Mouse (Mus musculus): ENCODE measurements around the gene Srpx. TPM values are rescaled to one million over a fixed set of nuclear protein-coding genes. Genes with fewer than 3 reads are reported as not detected.

Gene Srpx
- polyA plus RNA-seq, 1 experiment from 2014 or later: 17.2 TPM

DNA sequence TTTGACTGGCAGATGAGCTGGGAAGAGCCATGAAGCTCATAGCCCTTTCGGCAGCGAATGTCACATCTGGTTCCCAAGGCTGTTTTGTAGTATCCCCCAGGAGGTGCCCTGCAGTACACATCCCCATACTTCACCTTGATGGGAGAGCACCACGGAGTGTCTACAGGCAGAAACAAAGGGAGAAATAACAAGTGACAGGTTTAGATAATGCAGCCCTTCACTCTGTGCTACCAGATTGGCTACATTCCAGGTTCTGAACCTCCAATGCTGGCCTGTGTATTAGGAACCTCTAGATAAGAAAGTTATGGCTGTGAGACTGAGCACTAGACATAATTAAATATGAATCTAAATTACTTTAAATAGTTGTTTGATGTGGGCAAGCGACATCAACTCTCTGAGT lies 48.1 kb downstream of the Srpx start:
- no peak for DNase-seq (ENCODE audit: low spot score)
- no peaks in the 10 kb centered on the region for H3K36me3 ChIP-seq (ENCODE audit: insufficient read depth, low read length)
- H3K9me3 ChIP-seq (replicated peaks; ENCODE audit: low read length): no peaks in the 10 kb centered on the region
- no peak overlapping the region for H3K4me3 ChIP-seq (replicated peaks; ENCODE audit: low read depth, low read length)
- no peak overlapping the region for H3K27ac ChIP-seq
- no peak overlapping the region for H3K4me2 ChIP-seq (ENCODE audit: low read length)
- no peak for ATAC-seq (replicated peaks; ENCODE audit: low FRiP score, low read depth)
- H3K9ac ChIP-seq (ENCODE audit: low read depth, low read length): no peak overlapping the region
- no peak for TF ChIP-seq CTCF (IDR thresholded peaks at IDR 0.05; ENCODE audit: low read depth)
- no peaks in the 10 kb centered on the region for H3K27me3 ChIP-seq (ENCODE audit: insufficient read depth, low read length)
- WGBS: 73% methylated on average over 4 of the region's 4 CpGs
- H3K4me1 ChIP-seq (replicated peaks; ENCODE audit: insufficient read depth, low read length): no peaks in the 10 kb centered on the region

GRCm38 (mm10) chrX:10063781-10064180 lies 53.7 kb downstream of the Srpx start:
- H3K4me1 ChIP-seq (replicated peaks; ENCODE audit: insufficient read depth, low read length): no peaks in the 10 kb centered on the region
- no peak for TF ChIP-seq CTCF (IDR thresholded peaks at IDR 0.05; ENCODE audit: low read depth)
- H3K4me3 ChIP-seq (replicated peaks; ENCODE audit: low read depth, low read length): no peak overlapping the region
- H3K27ac ChIP-seq: no peak overlapping the region
- no peak overlapping the region for H3K9ac ChIP-seq (ENCODE audit: low read depth, low read length)
- H3K27me3 ChIP-seq (ENCODE audit: insufficient read depth, low read length): no peaks in the 10 kb centered on the region
- H3K9me3 ChIP-seq (replicated peaks; ENCODE audit: low read length): no peaks in the 10 kb centered on the region
- 48% methylated on average over 1 of the region's 1 CpGs for WGBS
- no peak overlapping the region for H3K4me2 ChIP-seq (ENCODE audit: low read length)
- no peak for ATAC-seq (replicated peaks; ENCODE audit: low FRiP score, low read depth)
- no peak for DNase-seq (ENCODE audit: low spot score)
- H3K36me3 ChIP-seq (ENCODE audit: insufficient read depth, low read length): no peaks in the 10 kb centered on the region

DNA sequence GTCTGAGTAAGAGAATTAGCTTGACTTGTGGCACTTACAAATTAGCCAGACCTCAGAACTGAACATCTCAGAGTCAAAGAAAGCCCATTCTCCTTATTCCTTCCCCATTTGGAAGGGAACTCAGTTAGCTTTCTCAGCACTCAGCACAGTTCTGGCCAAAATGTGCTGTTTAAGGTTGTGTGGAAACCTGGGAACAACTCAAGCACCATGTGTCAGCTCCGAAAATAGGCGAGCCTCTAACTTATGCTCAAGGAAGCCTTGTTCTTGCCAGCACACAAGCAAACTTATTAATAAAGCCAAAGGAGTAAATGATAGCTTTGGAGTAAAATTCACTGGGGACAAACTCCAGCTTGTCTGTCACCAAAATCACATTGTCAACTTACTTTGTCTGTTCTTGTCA lies 54.1 kb downstream of the Srpx start:
- H3K9me3 ChIP-seq (replicated peaks; ENCODE audit: low read length): no peaks in the 10 kb centered on the region
- H3K27ac ChIP-seq: no peak overlapping the region
- H3K9ac ChIP-seq (ENCODE audit: low read depth, low read length): no peak overlapping the region
- DNase-seq (ENCODE audit: low spot score): no peak
- H3K27me3 ChIP-seq (ENCODE audit: insufficient read depth, low read length): no peaks in the 10 kb centered on the region
- no peak overlapping the region for H3K4me2 ChIP-seq (ENCODE audit: low read length)
- TF ChIP-seq CTCF (IDR thresholded peaks at IDR 0.05; ENCODE audit: low read depth): no peak
- WGBS: 77% methylated on average over 2 of the region's 2 CpGs
- no peaks in the 10 kb centered on the region for H3K36me3 ChIP-seq (ENCODE audit: insufficient read depth, low read length)
- no peaks in the 10 kb centered on the region for H3K4me1 ChIP-seq (replicated peaks; ENCODE audit: insufficient read depth, low read length)
- H3K4me3 ChIP-seq (replicated peaks; ENCODE audit: low read depth, low read length): no peak overlapping the region
- no peak for ATAC-seq (replicated peaks; ENCODE audit: low FRiP score, low read depth)

DNA sequence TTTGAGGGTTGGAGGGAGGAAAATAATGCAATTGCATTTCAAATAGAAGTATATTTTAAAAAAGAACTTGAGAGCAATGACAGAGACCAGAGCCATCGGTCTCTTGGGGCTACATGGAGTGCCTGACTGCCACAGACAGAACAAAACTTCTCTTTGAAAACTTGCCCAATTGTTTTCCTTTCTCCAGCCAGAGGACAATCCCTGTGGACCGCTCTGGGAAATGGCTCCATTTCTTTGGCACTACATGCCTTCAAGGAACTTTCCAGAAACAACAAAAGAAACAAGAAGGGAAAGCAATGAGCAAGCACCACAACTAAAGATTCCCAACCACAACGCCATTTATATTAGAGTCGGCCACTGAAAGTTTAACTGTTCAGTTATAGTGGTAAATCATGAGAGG lies 55.3 kb downstream of the Srpx start:
- H3K27ac ChIP-seq: no peak overlapping the region
- no peaks in the 10 kb centered on the region for H3K4me1 ChIP-seq (replicated peaks; ENCODE audit: insufficient read depth, low read length)
- no peaks in the 10 kb centered on the region for H3K36me3 ChIP-seq (ENCODE audit: insufficient read depth, low read length)
- no peaks in the 10 kb centered on the region for H3K9me3 ChIP-seq (replicated peaks; ENCODE audit: low read length)
- no peaks in the 10 kb centered on the region for H3K27me3 ChIP-seq (ENCODE audit: insufficient read depth, low read length)
- no peak for ATAC-seq (replicated peaks; ENCODE audit: low FRiP score, low read depth)
- H3K4me3 ChIP-seq (replicated peaks; ENCODE audit: low read depth, low read length): no peak overlapping the region
- TF ChIP-seq CTCF (IDR thresholded peaks at IDR 0.05; ENCODE audit: low read depth): no peak
- H3K9ac ChIP-seq (ENCODE audit: low read depth, low read length): no peak overlapping the region
- WGBS: 81% methylated on average over 4 of the region's 4 CpGs
- no peak overlapping the region for H3K4me2 ChIP-seq (ENCODE audit: low read length)
- DNase-seq (ENCODE audit: low spot score): no peak

DNA sequence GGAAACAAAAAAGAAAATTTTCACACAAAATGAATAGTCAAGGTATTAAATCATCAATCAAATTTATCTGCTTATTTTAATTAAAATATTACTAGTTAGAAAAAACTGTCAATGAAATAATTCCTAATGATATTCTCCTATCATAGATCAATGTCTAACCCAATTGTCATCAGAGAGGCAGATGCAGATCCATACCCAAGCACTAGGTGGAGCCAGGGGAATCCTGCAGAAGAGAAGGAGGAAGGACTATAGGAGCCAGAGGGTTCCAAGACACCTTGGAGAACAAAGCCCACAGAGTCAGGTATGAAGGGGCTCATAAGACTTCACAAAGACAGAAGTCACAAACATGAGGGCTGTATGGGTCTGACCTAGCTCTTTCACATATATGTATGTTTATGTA lies 82.8 kb downstream of the Srpx start:
- no peaks in the 10 kb centered on the region for H3K4me1 ChIP-seq (replicated peaks; ENCODE audit: insufficient read depth, low read length)
- no peak for ATAC-seq (replicated peaks; ENCODE audit: low FRiP score, low read depth)
- H3K9ac ChIP-seq (ENCODE audit: low read depth, low read length): no peak overlapping the region
- no peak overlapping the region for H3K4me2 ChIP-seq (ENCODE audit: low read length)
- TF ChIP-seq CTCF (IDR thresholded peaks at IDR 0.05; ENCODE audit: low read depth): peak; percentile 52
- no peaks in the 10 kb centered on the region for H3K27me3 ChIP-seq (ENCODE audit: insufficient read depth, low read length)
- no peak for DNase-seq (ENCODE audit: low spot score)
- H3K36me3 ChIP-seq (ENCODE audit: insufficient read depth, low read length): no peaks in the 10 kb centered on the region
- no peak overlapping the region for H3K4me3 ChIP-seq (replicated peaks; ENCODE audit: low read depth, low read length)
- no peak overlapping the region for H3K27ac ChIP-seq
- no peaks in the 10 kb centered on the region for H3K9me3 ChIP-seq (replicated peaks; ENCODE audit: low read length)

DNA sequence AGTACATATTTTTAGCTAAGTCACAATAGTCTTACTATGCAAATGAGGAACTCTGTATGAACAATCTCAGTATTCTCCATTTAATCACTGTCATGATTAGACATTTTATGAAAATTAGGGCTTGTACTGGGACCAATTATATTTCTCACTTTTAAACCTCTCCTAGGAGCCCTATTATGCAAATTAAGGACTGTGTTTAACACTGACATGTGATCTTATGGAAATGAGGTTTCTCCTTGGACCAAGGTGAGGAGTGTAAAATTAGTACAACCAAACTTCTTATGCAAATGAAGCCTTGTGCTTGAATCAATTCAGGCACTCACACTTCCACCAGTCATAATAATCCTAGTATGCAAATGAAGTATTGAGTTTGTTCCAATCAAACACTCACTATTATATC lies 107.3 kb downstream of the Srpx start:
- Histone ChIP-seq H3K27ac (no peak overlapping the region), H3K4me3 (replicated peaks; ENCODE audit: low read depth, low read length) (no peak overlapping the region), H3K27me3 (ENCODE audit: insufficient read depth, low read length) (no peaks in the 10 kb centered on the region), H3K9me3 (replicated peaks; ENCODE audit: low read length) (no peaks in the 10 kb centered on the region), H3K4me2 (ENCODE audit: low read length) (no peak overlapping the region), H3K9ac (ENCODE audit: low read depth, low read length) (no peak overlapping the region), H3K4me1 (replicated peaks; ENCODE audit: insufficient read depth, low read length) (no peaks in the 10 kb centered on the region), H3K36me3 (ENCODE audit: insufficient read depth, low read length) (no peaks in the 10 kb centered on the region)
- ATAC-seq (replicated peaks; ENCODE audit: low FRiP score, low read depth): no peak
- no peak for TF ChIP-seq CTCF (IDR thresholded peaks at IDR 0.05; ENCODE audit: low read depth)
- no peak for DNase-seq (ENCODE audit: low spot score)

DNA sequence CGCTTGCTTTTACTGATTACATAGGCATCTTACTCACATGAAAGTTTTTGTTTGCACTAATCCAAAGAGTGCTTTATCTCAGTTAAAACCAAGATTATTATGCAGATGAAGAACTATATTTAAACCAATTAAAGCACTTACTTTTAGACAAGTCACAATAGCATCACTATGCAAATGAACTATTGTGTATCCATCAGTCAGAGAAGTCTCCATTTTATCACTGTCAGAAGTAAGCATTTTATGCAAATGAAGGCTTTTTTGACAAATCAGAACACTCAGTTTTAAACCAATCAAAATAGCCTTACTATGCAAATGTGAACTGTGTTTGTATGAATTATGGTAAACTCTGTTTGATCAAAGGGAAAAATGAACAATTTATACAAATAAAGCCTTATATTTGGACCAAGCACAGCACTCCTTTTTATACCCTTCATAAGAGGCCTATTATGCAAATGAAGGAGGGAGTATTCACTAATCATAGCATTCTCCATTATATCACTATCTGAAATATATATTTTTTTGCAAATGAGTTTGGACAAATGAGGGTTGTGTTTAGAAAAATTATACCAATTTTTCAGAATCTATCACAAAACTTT lies 109.7 kb downstream of the Srpx start:
- Histone ChIP-seq H3K9me3 (replicated peaks; ENCODE audit: low read length) (no peaks in the 10 kb centered on the region), H3K4me1 (replicated peaks; ENCODE audit: insufficient read depth, low read length) (no peaks in the 10 kb centered on the region), H3K27ac (no peak overlapping the region), H3K27me3 (ENCODE audit: insufficient read depth, low read length) (no peaks in the 10 kb centered on the region), H3K36me3 (ENCODE audit: insufficient read depth, low read length) (no peaks in the 10 kb centered on the region), H3K9ac (ENCODE audit: low read depth, low read length) (no peak overlapping the region), H3K4me2 (ENCODE audit: low read length) (no peak overlapping the region), H3K4me3 (replicated peaks; ENCODE audit: low read depth, low read length) (no peak overlapping the region)
- DNase-seq (ENCODE audit: low spot score) (no peak), ATAC-seq (replicated peaks; ENCODE audit: low FRiP score, low read depth) (no peak)
- WGBS: 87% methylated on average over 1 of the region's 1 CpGs
- TF ChIP-seq CTCF (IDR thresholded peaks at IDR 0.05; ENCODE audit: low read depth): no peak
